Mouse (Mus musculus) MEL (cell line): ENCODE measurements at regions not wholly inside any gene's neighbourhood (a gene's known extent, or its start where the extent isn't known, plus 50 kb on each side); places are given as distances from the start of the nearest gene placed in this dataset.

Source experiments
- CTCF ChIP-seq, 3 experiments: IDR thresholded peaks in 2 of 3; conservative IDR thresholded peaks in 1 of 3; 2 replicates each; pipeline ENCODE4 v1.5.1; 2011 to 2012; ENCODE audit warnings: low read length in 3 of 3, low read depth in 2 of 3, mild to moderate bottlenecking in 2 of 3, improper control_type of control experiment in 1 of 3, inconsistent platforms in 1 of 3, mixed read lengths in 1 of 3, moderate library complexity in 1 of 3; ENCODE audit not compliant: control insufficient read depth in 1 of 3, insufficient read depth in 1 of 3, poor library complexity in 1 of 3, severe bottlenecking in 1 of 3
- SIN3A ChIP-seq: IDR thresholded peaks from 2 replicates; pipeline ENCODE4 v1.6.1; 2012; ENCODE audit warnings: low read length, improper control_type of control experiment, inconsistent platforms

DNA sequence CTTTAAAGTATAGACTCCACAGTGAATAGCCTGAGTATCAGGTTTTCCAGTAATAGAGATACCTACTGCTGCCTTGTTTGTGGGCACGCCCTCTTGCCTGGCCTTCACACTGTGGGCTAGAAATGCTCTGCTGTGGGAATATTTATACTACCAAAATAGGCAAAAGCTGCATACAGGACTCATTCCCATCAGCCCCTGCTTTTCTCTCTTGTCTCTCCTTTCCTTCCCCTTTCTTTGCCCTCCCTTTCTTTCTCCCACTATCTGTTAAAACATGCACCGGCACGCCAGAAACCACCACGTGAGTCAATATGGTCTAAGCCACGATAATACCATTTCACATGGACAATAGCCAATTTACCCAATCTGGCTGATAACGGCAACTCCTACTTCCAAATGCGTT, 395.5 kb downstream of the Pmp22 start:
- TF ChIP-seq CTCF (IDR thresholded peaks at IDR 0.05 in 2 of 3, conservative IDR thresholded peaks at IDR 0.05 in 1 of 3; ENCODE audit: control insufficient read depth in 1 of 3, insufficient read depth in 1 of 3, low read depth in 2 of 3, low read length in 3 of 3, poor library complexity in 1 of 3, severe bottlenecking in 1 of 3) (no peak), SIN3A (no peak)
